Mouse (Mus musculus) liver, postnatal 0 days (tissue): Measurements from ENCODE around the gene Meis1.

Experiments
- CTCF ChIP-seq: sonication (generic); IDR thresholded peaks from 2 replicates; pipeline ENCODE4 v1.5.1; 2016; ENCODE audit warnings: antibody characterized with exemption, low read depth
- EP300 ChIP-seq: IDR thresholded peaks from 2 replicates; pipeline ENCODE4 v1.6.1; 2016; ENCODE audit warnings: antibody characterized with exemption, low read depth, mild to moderate bottlenecking

- TF ChIP-seq CTCF (no peak), EP300 (no peak)
Measured at GRCm38 (mm10) chr11:19013141-19014112, 5.4 kb downstream of the Meis1 start.
